Mouse (Mus musculus): Measurements from ENCODE around the gene Capn5. TPM values are rescaled to one million over a fixed set of nuclear protein-coding genes. Genes with fewer than 3 reads are reported as not detected.

Capn5 gene
- polyA plus RNA-seq, 1 experiment = 21.4 TPM

DNA sequence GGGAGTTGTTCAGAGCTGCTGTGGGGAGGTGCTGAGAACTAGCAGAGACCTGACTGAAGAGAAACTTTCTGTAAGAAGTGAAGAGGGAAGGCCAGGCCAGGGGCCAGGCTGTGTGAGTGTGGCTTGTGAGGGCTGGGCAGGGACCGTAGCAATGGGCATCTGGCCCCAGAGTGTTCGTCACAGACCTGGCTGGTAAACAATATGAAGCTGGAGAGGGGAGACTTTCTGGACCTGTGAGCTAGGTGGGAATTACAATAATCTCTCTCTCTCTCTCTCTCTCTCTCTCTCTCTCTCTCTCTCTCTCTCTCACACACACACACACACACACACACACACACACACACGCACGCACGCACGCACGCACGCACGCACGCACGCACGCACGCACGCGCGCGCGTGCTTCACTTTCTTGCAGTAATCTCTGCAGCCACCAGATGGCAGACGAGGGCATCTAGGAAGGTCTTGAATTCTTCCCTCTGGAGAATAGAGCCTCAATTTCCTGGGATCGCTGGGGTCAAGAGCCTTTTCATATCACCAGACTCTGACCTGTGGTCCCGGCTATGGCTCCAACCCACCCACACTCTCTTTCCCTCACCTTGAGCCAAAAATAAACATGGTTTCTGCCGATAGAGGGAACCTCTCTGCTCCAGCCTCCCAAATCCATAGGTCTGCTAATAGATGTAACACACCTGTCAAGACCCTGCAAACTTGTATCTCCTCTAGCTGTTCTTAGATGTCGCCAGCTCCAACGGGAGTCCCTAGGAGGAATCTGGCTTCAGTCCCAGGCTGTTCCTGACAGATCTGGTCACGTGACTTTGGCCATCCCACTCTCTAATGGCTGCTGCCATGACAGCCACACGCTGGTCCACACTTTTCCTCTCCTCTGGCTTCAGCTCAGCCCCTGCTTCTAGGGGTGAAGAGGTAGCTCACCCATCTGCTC lies 74.8 kb downstream of the Capn5 start:
- Histone ChIP-seq H3K27me3 (ENCODE audit: control insufficient read depth, insufficient read depth, low read length) (no peaks in the 10 kb centered on the region), H3K36me3 (ENCODE audit: control insufficient read depth, insufficient read depth, low read length) (no peaks in the 10 kb centered on the region), H3K4me3 (ENCODE audit: control insufficient read depth, insufficient read depth, low read length) (peak overlapping the region; percentile 40), H3K27ac (ENCODE audit: control insufficient read depth, insufficient read depth, low read length) (no peak overlapping the region), H3K4me1 (replicated peaks; ENCODE audit: control insufficient read depth, insufficient read depth, low read length) (peaks cover 13% of the 10 kb centered on the region)
- TF ChIP-seq CTCF (IDR thresholded peaks at IDR 0.05; ENCODE audit: borderline replicate concordance, control insufficient read depth, extremely low read depth, insufficient read depth, low read length, poor library complexity) (peak; percentile 77; the same call in 1 of the 2 replicates), POLR2A (IDR thresholded peaks at IDR 0.05; ENCODE audit: control insufficient read depth, extremely low read depth, insufficient read depth, low read length, poor library complexity) (no peak)
- peak; percentile 70 for DNase-seq
- 19% methylated on average over 23 of the region's 26 CpGs for WGBS

DNA sequence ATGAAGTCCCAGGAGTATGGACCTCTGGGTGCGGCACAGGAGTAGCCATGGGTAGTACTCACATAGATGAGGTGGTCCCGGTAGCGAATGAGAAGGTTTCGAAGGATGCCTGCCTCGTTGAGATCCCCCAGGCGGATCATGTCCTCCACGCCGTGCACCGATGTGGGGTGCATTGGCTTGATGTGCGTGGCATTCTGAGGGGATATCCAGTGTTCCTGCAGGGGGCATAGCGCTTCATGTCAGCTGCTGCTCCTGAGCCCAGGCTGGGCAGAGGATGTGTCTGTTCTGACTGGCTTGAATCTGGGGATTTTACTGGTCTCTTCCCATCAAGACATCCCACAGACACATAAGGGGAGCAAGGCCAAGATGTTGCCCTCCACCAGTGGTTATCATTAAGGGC lies 75.6 kb downstream of the Capn5 start:
- Histone ChIP-seq H3K36me3 (ENCODE audit: control insufficient read depth, insufficient read depth, low read length) (no peaks in the 10 kb centered on the region), H3K27me3 (ENCODE audit: control insufficient read depth, insufficient read depth, low read length) (no peaks in the 10 kb centered on the region), H3K4me1 (replicated peaks; ENCODE audit: control insufficient read depth, insufficient read depth, low read length) (peaks cover 12% of the 10 kb centered on the region), H3K4me3 (ENCODE audit: control insufficient read depth, insufficient read depth, low read length) (no peak overlapping the region), H3K27ac (ENCODE audit: control insufficient read depth, insufficient read depth, low read length) (no peak overlapping the region)
- WGBS = over 99% methylated on average over 11 of the region's 11 CpGs
- DNase-seq = no peak
- TF ChIP-seq POLR2A (IDR thresholded peaks at IDR 0.05; ENCODE audit: control insufficient read depth, extremely low read depth, insufficient read depth, low read length, poor library complexity) (no peak), CTCF (IDR thresholded peaks at IDR 0.05; ENCODE audit: borderline replicate concordance, control insufficient read depth, extremely low read depth, insufficient read depth, low read length, poor library complexity) (no peak)

DNA sequence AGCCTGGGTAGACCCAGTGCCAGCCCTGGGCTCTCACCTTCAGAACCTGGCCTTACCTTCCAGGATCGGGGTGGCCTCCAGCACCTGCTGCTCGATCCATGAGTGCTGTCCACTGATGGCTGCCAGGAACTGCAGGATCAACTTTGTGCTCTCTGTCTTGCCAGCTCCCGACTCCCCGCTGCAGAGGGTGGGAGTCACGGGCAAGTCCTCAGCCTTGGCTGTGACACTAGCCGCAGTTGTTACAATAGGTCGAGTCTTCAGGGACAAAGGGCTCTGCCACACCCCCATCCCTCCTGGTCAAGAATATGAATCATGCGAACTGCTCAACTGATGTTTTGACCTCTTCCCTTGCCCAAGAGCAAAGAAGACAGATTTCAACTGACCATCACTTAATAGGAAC lies 80.5 kb downstream of the Capn5 start:
- no peaks in the 10 kb centered on the region for H3K36me3 ChIP-seq (ENCODE audit: control insufficient read depth, insufficient read depth, low read length)
- H3K4me1 ChIP-seq (replicated peaks; ENCODE audit: control insufficient read depth, insufficient read depth, low read length) = no peaks in the 10 kb centered on the region
- DNase-seq = no peak
- no peak overlapping the region for H3K27ac ChIP-seq (ENCODE audit: control insufficient read depth, insufficient read depth, low read length)
- no peaks in the 10 kb centered on the region for H3K27me3 ChIP-seq (ENCODE audit: control insufficient read depth, insufficient read depth, low read length)
- no peak overlapping the region for H3K4me3 ChIP-seq (ENCODE audit: control insufficient read depth, insufficient read depth, low read length)
- WGBS = 95% methylated on average over 8 of the region's 8 CpGs
- TF ChIP-seq POLR2A (IDR thresholded peaks at IDR 0.05; ENCODE audit: control insufficient read depth, extremely low read depth, insufficient read depth, low read length, poor library complexity) = no peak
- TF ChIP-seq CTCF (IDR thresholded peaks at IDR 0.05; ENCODE audit: borderline replicate concordance, control insufficient read depth, extremely low read depth, insufficient read depth, low read length, poor library complexity) = no peak

- Histone ChIP-seq H3K4me1 (replicated peaks; ENCODE audit: control insufficient read depth, insufficient read depth, low read length) (no peaks in the 10 kb centered on the region), H3K4me3 (ENCODE audit: control insufficient read depth, insufficient read depth, low read length) (no peak overlapping the region), H3K27ac (ENCODE audit: control insufficient read depth, insufficient read depth, low read length) (no peak overlapping the region), H3K27me3 (ENCODE audit: control insufficient read depth, insufficient read depth, low read length) (no peaks in the 10 kb centered on the region), H3K36me3 (ENCODE audit: control insufficient read depth, insufficient read depth, low read length) (no peaks in the 10 kb centered on the region)
- DNase-seq = no peak
- WGBS = 96% methylated on average over 4 of the region's 4 CpGs
- TF ChIP-seq CTCF (IDR thresholded peaks at IDR 0.05; ENCODE audit: borderline replicate concordance, control insufficient read depth, extremely low read depth, insufficient read depth, low read length, poor library complexity) (no peak), POLR2A (IDR thresholded peaks at IDR 0.05; ENCODE audit: control insufficient read depth, extremely low read depth, insufficient read depth, low read length, poor library complexity) (no peak)
Observed at GRCm38 (mm10) chr7:98095852-98096251, 82.2 kb downstream of the Capn5 start.

DNA sequence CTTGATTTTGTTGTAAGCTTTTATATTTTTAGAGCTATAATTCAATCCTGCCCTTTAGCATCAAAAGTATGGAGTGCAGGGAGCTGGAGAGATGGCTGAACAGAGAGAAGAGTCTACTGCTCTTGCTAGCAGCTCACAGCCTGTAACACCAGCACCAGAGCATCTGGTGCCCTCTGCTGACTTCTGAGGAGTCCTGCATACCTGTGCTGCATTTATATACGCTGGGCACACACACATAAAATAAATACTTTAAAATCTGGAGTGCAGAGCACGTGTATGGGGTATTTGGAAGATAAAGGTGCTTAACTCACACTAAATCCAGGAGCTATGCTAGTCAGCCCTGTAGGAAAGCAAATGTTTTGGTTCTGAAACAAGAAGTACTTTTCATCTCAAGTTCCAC lies 91.7 kb downstream of the Capn5 start:
- H3K36me3 ChIP-seq (ENCODE audit: control insufficient read depth, insufficient read depth, low read length) = no peaks in the 10 kb centered on the region
- no peak overlapping the region for H3K27ac ChIP-seq (ENCODE audit: control insufficient read depth, insufficient read depth, low read length)
- no peaks in the 10 kb centered on the region for H3K27me3 ChIP-seq (ENCODE audit: control insufficient read depth, insufficient read depth, low read length)
- DNase-seq = no peak
- 0 out of 2 replicates have a peak, but pooled peaks cover 2% of the 10 kb centered on the region for H3K4me1 ChIP-seq (replicated peaks; ENCODE audit: control insufficient read depth, insufficient read depth, low read length)
- WGBS = 67% methylated on average over 2 of the region's 2 CpGs
- TF ChIP-seq CTCF (IDR thresholded peaks at IDR 0.05; ENCODE audit: borderline replicate concordance, control insufficient read depth, extremely low read depth, insufficient read depth, low read length, poor library complexity) (no peak), POLR2A (IDR thresholded peaks at IDR 0.05; ENCODE audit: control insufficient read depth, extremely low read depth, insufficient read depth, low read length, poor library complexity) (no peak)
- H3K4me3 ChIP-seq (ENCODE audit: control insufficient read depth, insufficient read depth, low read length) = no peak overlapping the region

- WGBS = 29% methylated on average over 7 of the region's 7 CpGs
- Histone ChIP-seq H3K4me1 (replicated peaks; ENCODE audit: control insufficient read depth, insufficient read depth, low read length) (0 out of 2 replicates have a peak, but pooled peaks cover 2% of the 10 kb centered on the region), H3K4me3 (ENCODE audit: control insufficient read depth, insufficient read depth, low read length) (no peak overlapping the region), H3K27ac (ENCODE audit: control insufficient read depth, insufficient read depth, low read length) (no peak overlapping the region), H3K27me3 (ENCODE audit: control insufficient read depth, insufficient read depth, low read length) (no peaks in the 10 kb centered on the region), H3K36me3 (ENCODE audit: control insufficient read depth, insufficient read depth, low read length) (no peaks in the 10 kb centered on the region)
- no peak for TF ChIP-seq CTCF (IDR thresholded peaks at IDR 0.05; ENCODE audit: borderline replicate concordance, control insufficient read depth, extremely low read depth, insufficient read depth, low read length, poor library complexity)
- TF ChIP-seq POLR2A (IDR thresholded peaks at IDR 0.05; ENCODE audit: control insufficient read depth, extremely low read depth, insufficient read depth, low read length, poor library complexity) = no peak
- no peak for DNase-seq
Observed at GRCm38 (mm10) chr7:98085314-98085713, 92.8 kb downstream of the Capn5 start.
